ENCODE assay signal across 8 mouse cellular contexts in the genomic region with DNA sequence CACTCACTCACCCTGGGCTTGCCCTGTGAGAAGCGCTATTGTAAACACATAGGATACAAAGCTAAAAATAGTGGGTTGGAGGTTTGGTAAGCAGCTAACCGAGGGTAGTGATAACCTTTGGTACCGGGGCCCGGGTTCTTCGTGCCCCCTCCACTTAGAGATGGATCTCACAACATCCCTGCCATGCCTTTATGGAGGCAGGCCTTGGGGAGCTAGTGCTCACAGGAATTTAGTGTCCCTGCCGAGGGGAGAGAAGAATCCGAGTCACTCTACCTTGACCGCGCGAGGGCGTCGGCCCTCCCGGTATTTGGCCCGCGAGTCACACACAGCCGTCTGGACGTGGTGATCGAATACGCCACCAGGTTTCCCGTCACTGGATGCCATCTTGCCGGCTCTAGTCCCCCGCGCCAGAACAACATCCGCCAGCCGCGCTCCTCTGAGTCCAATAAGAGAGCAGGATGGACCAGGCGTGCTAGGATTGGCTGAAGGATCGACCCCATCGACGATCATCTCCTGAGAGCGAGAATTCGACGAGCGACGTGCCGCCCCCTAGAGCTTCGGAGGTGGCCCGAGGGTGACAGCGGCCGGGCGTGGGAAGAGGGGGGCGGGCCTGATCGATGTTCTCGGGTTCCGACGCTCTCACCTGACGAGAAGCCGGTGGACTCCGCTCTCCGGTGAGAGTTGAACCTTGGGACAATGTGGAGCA. TPM values are rescaled to one million over a fixed set of nuclear protein-coding genes. Genes with fewer than 3 reads are reported as not detected.
DNase-seq lines count a peak whose midpoint lies in the region; ATAC-seq and TF ChIP-seq lines count a peak whose summit lies in the region.

TSS of gene Pex1 (plus strand) at position 374 of the 706 bp plus-strand sequence.

- peak; percentile 99 for DNase-seq in MN1 (ENCODE audit: low spot score)
- DNase-seq in cerebellum, adult 9-10 months = peak; percentile 94
- peak; percentile 95 for DNase-seq in hindbrain, embryonic 10.5 days (ENCODE audit: low spot score)
- DNase-seq in layer of hippocampus, adult 9-11 months = peak; percentile 96
- peak; percentile 97 for DNase-seq in lung, postnatal 0 days (ENCODE audit: low spot score)
- peak; percentile 88 for DNase-seq in ovary, postnatal 14 days (ENCODE audit: low spot score)
- peak; percentile 95 for DNase-seq in thymus, postnatal 14 days

- H3K9me3 ChIP-seq in hindbrain, embryonic 10.5 days = no peaks in the 10 kb centered on the region
- H3K9me3 ChIP-seq in lung, postnatal 0 days (ENCODE audit: low read length) = no peaks in the 10 kb centered on the region

- H3K36me3 ChIP-seq in hindbrain, embryonic 10.5 days = peaks cover 15% of the 10 kb centered on the region
- H3K36me3 ChIP-seq in lung, postnatal 0 days (ENCODE audit: insufficient read depth, low read length) = peaks cover 7% of the 10 kb centered on the region; the same call in 1 of the 2 replicates

- H3K4me2 ChIP-seq in lung, postnatal 0 days (replicated peaks; ENCODE audit: low read depth, low read length) = peak within 1 kb of the TSS; percentile 81

- WGBS in hindbrain, embryonic 10.5 days = under 1% methylated on average over 50 of the region's 50 CpGs
- WGBS in lung, postnatal 0 days = 0% methylated on average over 50 of the region's 50 CpGs

- ATAC-seq in frontal cortex, adult (ENCODE audit: low TSS enrichment) = peak; percentile 95
- ATAC-seq in lung, postnatal 0 days = peak; percentile 98

- peak; percentile 58 for TF ChIP-seq CTCF in lung, postnatal 0 days (IDR thresholded peaks at IDR 0.05)

- peak within 1 kb of the TSS; percentile 88 for H3K27ac ChIP-seq in hindbrain, embryonic 10.5 days
- H3K27ac ChIP-seq in lung, postnatal 0 days (ENCODE audit: low read length) = peak within 1 kb of the TSS; percentile 83

- peaks cover 15% of the 10 kb centered on the region for H3K4me1 ChIP-seq in hindbrain, embryonic 10.5 days (replicated peaks)
- peaks cover 7% of the 10 kb centered on the region; the same call in 1 of the 2 replicates for H3K4me1 ChIP-seq in lung, postnatal 0 days (ENCODE audit: insufficient read depth, low read depth, low read length)

- peak within 1 kb of the TSS; percentile 68 for H3K9ac ChIP-seq in lung, postnatal 0 days (replicated peaks; ENCODE audit: low read depth)

- peak within 1 kb of the TSS; percentile 85 for H3K4me3 ChIP-seq in hindbrain, embryonic 10.5 days
- H3K4me3 ChIP-seq in lung, postnatal 0 days (ENCODE audit: low read depth, low read length) = peak within 1 kb of the TSS; percentile 88

- no peak for TF ChIP-seq EP300 in lung, postnatal 0 days (IDR thresholded peaks at IDR 0.05)

- H3K27me3 ChIP-seq in hindbrain, embryonic 10.5 days (ENCODE audit: insufficient read depth, poor library complexity, severe bottlenecking) = no peaks in the 10 kb centered on the region
- H3K27me3 ChIP-seq in lung, postnatal 0 days (replicated peaks; ENCODE audit: insufficient read depth, low read length) = no peaks in the 10 kb centered on the region

RNA-seq across cellular contexts. Expression of gene Pex1, which starts in this region (rescaled TPM):
- polyA plus RNA-seq in hindbrain, embryonic 10.5 days (2016; fragmentation: Nextera tagmentation; extraction: Ambion mirVana) = 16.9 and 17.2 TPM in 2 replicates
- polyA plus RNA-seq in lung, postnatal 0 days (2015; fragmentation: Nextera tagmentation; extraction: Ambion mirVana) = 10.9 TPM in 2 replicates

Comparison
In these comparisons a context has a peak if more than half of its experiments do, and no peak if none do; other contexts are left out.
1. Peak in every context shown above with its lines: DNase-seq, ATAC-seq, H3K4me3 ChIP-seq and H3K27ac ChIP-seq.